Mouse (Mus musculus) embryonic facial prominence, embryonic 14.5 days (tissue): ENCODE results near the gene Hook2. TPM values are rescaled to one million over a fixed set of nuclear protein-coding genes. Genes with fewer than 3 reads are reported as not detected.

Experiments used
- ATAC-seq: fragments of 200-750 bp; cut with Nextera tagmentation; 2 replicates; pipeline ENCODE4 v1.8.0; 2017; ENCODE audit warnings: low read depth, moderate number of reproducible peaks, moderate TSS enrichment
- DNase-seq: peaks from one replicate; pipeline ENCODE4 v3.0.0-alpha.2; 2015; ENCODE audit warnings: low spot score
- H3K27ac ChIP-seq: fragments of 300-500 bp; sonication (generic); replicated peaks from 2 replicates; pipeline ENCODE4 v1.5.1; 2014; ENCODE audit warnings: low read depth, mild to moderate bottlenecking, low read length, moderate library complexity
- H3K27me3 ChIP-seq: fragments of 300-500 bp; sonication (generic); replicated peaks from 2 replicates; pipeline ENCODE4 v1.6.1; 2014; ENCODE audit warnings: low read length; ENCODE audit not compliant: control insufficient read depth, insufficient read depth
- H3K36me3 ChIP-seq: fragments of 300-500 bp; sonication (generic); 2 replicates; pipeline ENCODE4 v1.6.1; 2014; ENCODE audit warnings: low read length, mixed read lengths; ENCODE audit not compliant: control insufficient read depth, insufficient read depth
- H3K4me1 ChIP-seq: fragments of 300-500 bp; sonication (generic); 2 replicates; pipeline ENCODE4 v1.6.1; 2014; ENCODE audit warnings: antibody characterized with exemption, low read length; ENCODE audit not compliant: control insufficient read depth, insufficient read depth
- H3K4me2 ChIP-seq: fragments of 300-500 bp; sonication (generic); 2 replicates; pipeline ENCODE4 v1.6.1; 2014; ENCODE audit warnings: low read depth, mild to moderate bottlenecking, low read length, moderate library complexity, mixed read lengths
- H3K4me3 ChIP-seq: fragments of 300-500 bp; sonication (generic); 2 replicates; pipeline ENCODE4 v1.5.1; 2014; ENCODE audit warnings: low read depth, mild to moderate bottlenecking, low read length
- H3K9ac ChIP-seq: fragments of 300-500 bp; sonication (generic); 2 replicates; pipeline ENCODE4 v1.6.1; 2014; ENCODE audit warnings: low read depth, mild to moderate bottlenecking, low read length, moderate library complexity, mixed read lengths
- H3K9me3 ChIP-seq: fragments of 300-500 bp; sonication (generic); 2 replicates; pipeline ENCODE4 v1.6.1; 2016; ENCODE audit warnings: low read length; ENCODE audit not compliant: control insufficient read depth
- WGBS: fragments of 180-500 bp; shearing (Covaris S2); extraction: QIAGEN DNeasy Blood & Tissue Kit; methylation state at CpG from one replicate; pipeline ENCODE4 v1.1.7; 2014; 5-methylcytosine and 5-hydroxymethylcytosine counted together
- polyA plus RNA-seq: library from polyadenylated mRNA; unstranded; fragments of >200 nt; fragmentation: Nextera tagmentation; extraction: Ambion mirVana; gene quantifications from 2 replicates; pipeline ENCODE4 v1.2.1, GENCODE M21; 2014

The Hook2 gene
- polyA plus RNA-seq, 1 experiment from 2014 or later, result 13.1 TPM

DNA sequence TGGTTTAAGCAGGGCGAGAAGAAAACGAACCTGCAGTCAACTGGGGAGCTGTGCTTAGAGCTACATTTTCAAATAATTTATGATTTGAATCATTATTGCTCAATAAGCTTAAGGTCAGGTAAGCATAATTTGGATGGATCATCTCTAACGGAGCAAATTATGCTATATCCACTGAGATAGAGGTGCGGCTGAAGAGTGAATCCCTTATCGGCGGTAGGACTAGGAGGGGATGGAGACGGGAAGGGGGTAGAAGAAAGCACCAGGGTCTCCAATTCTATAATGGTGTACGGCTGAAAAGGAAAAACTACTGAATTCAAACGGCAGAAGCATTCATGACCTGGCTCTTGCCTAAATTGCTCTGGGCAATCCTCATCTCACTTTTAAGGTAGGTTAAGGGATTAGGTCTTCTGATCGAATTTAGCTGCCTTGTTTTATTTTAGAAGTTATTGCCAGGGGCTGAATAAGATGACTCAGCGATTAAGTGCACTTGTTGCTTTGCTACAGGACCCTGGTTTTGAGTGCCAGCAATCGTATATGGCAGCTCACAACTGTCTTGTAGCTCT lies 44.8 kb downstream of the Hook2 start:
- 3% methylated on average over 12 of the region's 12 CpGs for WGBS
- Histone ChIP-seq H3K4me2 (peak overlapping the region; percentile 91), H3K4me3 (peak overlapping the region; percentile 80), H3K27me3 (no peaks in the 10 kb centered on the region), H3K9me3 (no peaks in the 10 kb centered on the region), H3K9ac (peak overlapping the region; percentile 80), H3K36me3 (peaks cover 42% of the 10 kb centered on the region), H3K27ac (peak overlapping the region; percentile 100), H3K4me1 (peaks cover 18% of the 10 kb centered on the region)
- ATAC-seq, result no peak
- no peak for DNase-seq

DNA sequence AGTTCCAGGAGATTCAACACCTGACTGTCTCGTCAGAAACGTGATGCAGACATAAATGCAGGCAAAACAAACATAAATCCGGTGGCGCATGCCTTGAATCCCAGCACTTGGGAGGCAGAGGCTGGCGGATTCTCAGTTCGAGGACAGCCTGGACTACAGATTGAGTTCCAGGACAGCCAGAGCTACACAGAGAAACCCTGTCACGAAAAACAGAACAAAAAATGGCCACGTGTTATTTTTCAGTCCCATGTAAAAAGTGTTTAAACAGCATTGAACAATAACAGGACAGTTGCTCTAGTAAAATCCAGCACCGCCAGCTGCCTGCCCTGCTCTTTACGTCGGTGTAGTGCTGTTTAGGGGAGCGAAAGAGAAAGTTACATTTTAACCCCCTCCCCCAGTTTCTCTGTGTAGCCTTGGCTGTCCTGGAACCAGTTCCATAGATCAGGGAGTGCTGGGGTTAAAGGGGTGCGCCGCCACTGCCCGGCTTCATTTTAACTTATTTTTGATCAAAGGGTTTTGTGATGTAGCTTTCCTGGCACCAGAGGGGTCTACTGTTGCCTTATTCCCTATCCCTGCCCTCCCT lies 45.4 kb downstream of the Hook2 start:
- Histone ChIP-seq H3K9me3 (no peaks in the 10 kb centered on the region), H3K4me3 (peak overlapping the region; percentile 80), H3K27ac (peak overlapping the region; percentile 100), H3K27me3 (no peaks in the 10 kb centered on the region), H3K36me3 (peaks cover 42% of the 10 kb centered on the region), H3K4me1 (peaks cover 18% of the 10 kb centered on the region), H3K4me2 (peak overlapping the region; percentile 91), H3K9ac (peak overlapping the region; percentile 80)
- WGBS, result under 1% methylated on average over 15 of the region's 15 CpGs
- peak; percentile 2; the same call in 1 of the 2 replicates for ATAC-seq
- peak; percentile 51 for DNase-seq

DNA sequence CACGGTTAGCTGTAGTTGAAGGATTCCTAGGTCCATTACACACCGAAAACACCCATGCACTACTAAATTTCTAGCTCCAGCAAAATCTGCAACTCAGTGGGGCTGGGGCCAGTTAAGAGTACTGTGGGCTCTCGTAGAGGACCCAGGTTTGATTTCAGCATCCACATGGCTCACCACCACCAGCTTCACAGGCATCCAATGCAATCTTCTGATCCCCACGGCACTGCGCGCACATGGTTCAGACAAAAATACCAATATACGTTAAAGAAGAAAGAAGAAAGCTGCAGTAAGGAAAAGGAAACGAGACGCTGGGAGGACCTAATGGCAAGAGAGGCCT lies 45.9 kb downstream of the Hook2 start:
- Histone ChIP-seq H3K4me1 (peaks cover 18% of the 10 kb centered on the region), H3K9me3 (no peaks in the 10 kb centered on the region), H3K27ac (peak overlapping the region; percentile 100), H3K4me2 (peak overlapping the region; percentile 91), H3K27me3 (no peaks in the 10 kb centered on the region), H3K36me3 (peaks cover 41% of the 10 kb centered on the region), H3K9ac (peak overlapping the region; percentile 80), H3K4me3 (peak overlapping the region; percentile 80)
- no peak for DNase-seq
- WGBS, result 0% methylated on average over 9 of the region's 9 CpGs
- peak; percentile 15 for ATAC-seq

DNA sequence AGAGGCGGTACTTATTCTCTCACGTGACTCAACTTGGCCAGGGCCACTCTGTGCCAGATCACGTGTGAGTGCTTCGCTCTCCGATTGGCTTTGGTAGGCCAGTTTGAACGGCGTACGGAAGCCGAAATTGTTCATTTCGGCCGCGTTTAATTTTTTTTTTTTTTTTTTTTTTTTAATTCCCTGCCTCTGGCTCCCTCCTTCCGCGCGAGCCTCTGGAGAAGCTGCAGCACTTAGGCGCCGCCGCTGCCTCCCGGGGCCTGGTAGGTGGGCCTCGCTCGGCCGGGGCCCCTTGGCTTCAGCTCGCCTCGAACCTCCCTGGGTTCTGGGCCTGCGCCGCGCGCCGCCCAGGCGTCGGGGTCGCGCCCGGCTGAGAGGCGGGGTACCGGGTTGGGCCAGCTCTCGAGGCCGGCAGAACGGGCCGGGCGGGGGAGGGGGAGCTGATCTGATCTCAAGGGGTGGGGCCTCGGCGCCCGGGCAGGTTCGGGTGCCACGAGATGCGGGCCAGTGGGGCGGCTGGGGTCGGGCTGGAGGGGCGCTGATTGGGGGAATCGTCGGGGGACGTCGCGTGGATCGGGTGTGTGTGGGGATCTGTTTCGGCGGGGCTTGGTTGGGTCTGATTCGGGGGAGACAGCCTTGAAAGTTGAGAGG lies 46.4 kb downstream of the Hook2 start, which contains the start of gene Tnpo2:
Tnpo2 (plus strand) TSS at position 198 of the 648 bp plus-strand sequence.
- H3K4me2 ChIP-seq, result peak within 1 kb of the TSS; percentile 91
- H3K9me3 ChIP-seq, result no peaks in the 10 kb centered on the region
- WGBS, result under 1% methylated on average over 52 of the region's 59 CpGs
- peak; percentile 100 for DNase-seq
- no peaks in the 10 kb centered on the region for H3K27me3 ChIP-seq
- H3K4me3 ChIP-seq, result peak within 1 kb of the TSS; percentile 80
- peak within 1 kb of the TSS; percentile 100 for H3K27ac ChIP-seq
- peak; percentile 90 for ATAC-seq
- H3K4me1 ChIP-seq, result peaks cover 18% of the 10 kb centered on the region
- H3K36me3 ChIP-seq, result peaks cover 41% of the 10 kb centered on the region
- peak within 1 kb of the TSS; percentile 87 for H3K9ac ChIP-seq

DNA sequence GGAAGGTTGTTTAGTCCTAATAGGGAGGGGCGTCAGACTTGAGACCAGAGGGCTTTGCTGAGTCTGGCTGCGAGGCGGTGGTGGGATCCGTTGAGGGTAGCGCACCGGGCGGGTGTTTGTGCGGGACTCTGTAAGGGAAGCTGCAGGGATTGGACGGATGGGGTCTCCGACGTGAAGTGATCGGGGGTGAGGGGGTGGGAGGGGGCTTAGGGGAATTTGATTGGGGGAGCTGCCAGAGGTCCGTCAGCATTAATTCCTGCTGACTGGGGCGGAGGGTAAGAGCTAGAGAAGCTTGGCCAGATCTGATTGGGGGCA lies 46.9 kb downstream of the Hook2 start:
- peak overlapping the region; percentile 91 for H3K4me2 ChIP-seq
- peak overlapping the region; percentile 80 for H3K4me3 ChIP-seq
- peak overlapping the region; percentile 100 for H3K27ac ChIP-seq
- peaks cover 18% of the 10 kb centered on the region for H3K4me1 ChIP-seq
- H3K9me3 ChIP-seq, result no peaks in the 10 kb centered on the region
- ATAC-seq, result peak; percentile 69
- peak; percentile 83 for DNase-seq
- WGBS, result under 1% methylated on average over 14 of the region's 14 CpGs
- no peaks in the 10 kb centered on the region for H3K27me3 ChIP-seq
- H3K9ac ChIP-seq, result peak overlapping the region; percentile 87
- peaks cover 41% of the 10 kb centered on the region for H3K36me3 ChIP-seq

DNA sequence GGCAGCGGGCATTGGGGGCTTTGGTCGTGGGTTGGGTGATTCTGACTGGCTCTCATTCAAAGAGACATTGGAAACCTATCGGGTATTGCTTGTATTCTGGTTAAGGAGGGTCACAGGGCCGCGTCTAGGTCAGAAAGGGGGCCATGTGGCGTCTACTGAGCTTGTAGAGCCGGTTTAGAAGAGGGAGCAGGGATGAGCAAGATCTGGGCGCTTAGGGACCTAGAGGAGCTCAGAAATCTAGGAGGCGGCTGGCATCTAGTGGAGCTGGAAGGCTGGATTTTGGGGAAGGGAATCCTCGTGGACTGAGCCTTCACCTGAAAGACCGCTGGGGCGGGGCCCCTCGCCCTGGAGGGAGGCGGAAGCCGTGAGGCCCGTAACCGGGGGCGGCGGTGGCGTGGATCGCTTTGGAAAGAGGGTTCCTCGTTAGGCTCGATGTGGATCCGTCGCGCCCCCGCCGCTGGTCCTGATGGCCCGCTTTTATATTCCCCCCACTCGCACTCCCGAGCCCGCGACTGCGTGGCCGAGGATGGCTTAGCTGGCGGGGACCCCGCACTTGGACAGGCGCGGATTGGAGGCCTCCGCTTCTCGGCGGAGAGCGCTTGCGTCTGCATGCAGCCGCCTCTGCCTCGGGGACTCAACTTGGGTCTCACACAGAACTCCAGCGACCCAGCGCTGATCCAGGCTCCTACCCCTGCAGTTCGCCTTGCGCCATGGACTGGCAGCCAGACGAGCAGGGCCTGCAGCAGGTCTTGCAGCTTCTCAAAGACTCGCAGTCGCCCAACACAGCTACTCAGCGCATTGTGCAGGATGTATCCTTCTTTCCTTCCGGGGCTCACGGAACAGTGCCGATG lies 47.5 kb downstream of the Hook2 start:
- Histone ChIP-seq H3K4me2 (peak overlapping the region; percentile 91), H3K27me3 (no peaks in the 10 kb centered on the region), H3K27ac (peak overlapping the region; percentile 100), H3K4me1 (peaks cover 18% of the 10 kb centered on the region), H3K36me3 (peaks cover 41% of the 10 kb centered on the region), H3K9ac (peak overlapping the region; percentile 87), H3K4me3 (peak overlapping the region; percentile 80), H3K9me3 (no peaks in the 10 kb centered on the region)
- ATAC-seq (peak; percentile 3; the same call in 1 of the 2 replicates), DNase-seq (peak; percentile 69)
- 2% methylated on average over 41 of the region's 57 CpGs for WGBS

DNA sequence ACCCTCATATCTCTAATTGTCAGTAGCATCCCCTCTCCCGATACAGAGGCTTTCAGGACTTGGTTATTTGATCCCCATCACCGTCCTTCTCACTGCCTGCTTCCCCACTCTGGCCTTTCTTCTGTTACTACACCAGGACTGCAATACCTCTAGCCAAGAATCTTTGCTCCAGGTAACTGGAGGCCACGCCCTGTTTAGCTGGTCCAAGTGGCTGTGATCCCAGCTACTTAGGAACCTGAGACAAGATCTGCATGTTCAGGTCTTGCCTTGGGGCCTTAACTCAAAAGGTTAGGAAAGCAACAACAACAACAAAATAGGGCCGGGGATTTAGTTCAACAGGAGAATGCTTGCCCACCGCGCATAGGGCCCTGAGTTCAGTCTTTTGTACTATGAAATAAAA lies 53.2 kb downstream of the Hook2 start:
- H3K9me3 ChIP-seq, result no peaks in the 10 kb centered on the region
- no peaks in the 10 kb centered on the region for H3K27me3 ChIP-seq
- no peak overlapping the region for H3K27ac ChIP-seq
- H3K4me3 ChIP-seq, result no peak overlapping the region
- H3K9ac ChIP-seq, result no peak overlapping the region
- H3K36me3 ChIP-seq, result peaks cover 87% of the 10 kb centered on the region
- no peak overlapping the region for H3K4me2 ChIP-seq
- peaks cover 4% of the 10 kb centered on the region; the same call in 1 of the 2 replicates for H3K4me1 ChIP-seq
- no peak for ATAC-seq
- DNase-seq, result no peak
- 86% methylated on average over 6 of the region's 6 CpGs for WGBS
